Mouse (Mus musculus) ES-E14 (cell line): ENCODE results near the gene Esrrg. TPM values are rescaled to one million over a fixed set of nuclear protein-coding genes. Genes with fewer than 3 reads are reported as not detected.

Source experiments
- DNase-seq: peaks from one replicate; pipeline ENCODE4 v3.0.0-alpha.2; 2013; ENCODE audit warnings: low read depth, low spot score
- H3K27ac ChIP-seq: 2 replicates; pipeline ENCODE4 v1.5.1; 2012; ENCODE audit warnings: low read depth, mild to moderate bottlenecking, low read length, moderate library complexity, mixed read lengths; ENCODE audit not compliant: poor library complexity, insufficient read depth, severe bottlenecking
- H3K36me3 ChIP-seq: 2 replicates; pipeline ENCODE4 v1.6.1; 2012; ENCODE audit warnings: mild to moderate bottlenecking, low read length, moderate library complexity, mixed read lengths; ENCODE audit not compliant: control insufficient read depth, poor library complexity, insufficient read depth, severe bottlenecking
- H3K4me1 ChIP-seq, 2 experiments: fragments of 150-350 bp in 1 of 2; sonication (generic) in 1 of 2; 2 replicates each; pipeline ENCODE4 v1.6.1; 2012; ENCODE audit warnings: low read length in 2 of 2, mild to moderate bottlenecking in 1 of 2, mixed read lengths in 1 of 2; ENCODE audit not compliant: control insufficient read depth in 2 of 2, insufficient read depth in 2 of 2, poor library complexity in 1 of 2
- H3K4me3 ChIP-seq, 2 experiments: fragments of 150-350 bp in 1 of 2; sonication (generic) in 1 of 2; 2 replicates each; pipeline ENCODE4 v1.5.1; 2012; ENCODE audit warnings: low read length in 2 of 2, low read depth in 1 of 2, mild to moderate bottlenecking in 1 of 2, mixed read lengths in 1 of 2; ENCODE audit not compliant: insufficient read depth in 1 of 2, poor library complexity in 1 of 2, severe bottlenecking in 1 of 2
- H3K9ac ChIP-seq: 2 replicates; pipeline ENCODE4 v1.6.1; 2012; ENCODE audit warnings: low read depth, mild to moderate bottlenecking, low read length, mixed read lengths; ENCODE audit not compliant: poor library complexity, insufficient read depth, severe bottlenecking
- H3K9me3 ChIP-seq: fragments of 150-350 bp; sonication (generic); 2 replicates; pipeline ENCODE4 v1.6.1; 2012; ENCODE audit warnings: low read depth, mild to moderate bottlenecking, low read length; ENCODE audit not compliant: control insufficient read depth, insufficient read depth
- CHD2 ChIP-seq: IDR thresholded peaks from 2 replicates; pipeline ENCODE4 v1.6.1; 2014; ENCODE audit warnings: mild to moderate bottlenecking, low read depth, low read length, inconsistent platforms
- HCFC1 ChIP-seq: IDR thresholded peaks from 2 replicates; pipeline ENCODE4 v1.6.1; 2012; ENCODE audit warnings: low read length, inconsistent platforms, borderline replicate concordance; ENCODE audit not compliant: insufficient read depth
- MAFK ChIP-seq: IDR thresholded peaks from 2 replicates; pipeline ENCODE4 v1.6.1; 2014; ENCODE audit warnings: mild to moderate bottlenecking, low read depth, low read length, inconsistent platforms; ENCODE audit not compliant: insufficient read depth
- ZC3H11A ChIP-seq: IDR thresholded peaks from 2 replicates; pipeline ENCODE4 v1.6.1; 2012; ENCODE audit warnings: low read depth, mild to moderate bottlenecking, inconsistent platforms, low read length, borderline replicate concordance
- ZNF384 ChIP-seq: IDR thresholded peaks from 2 replicates; pipeline ENCODE4 v1.6.1; 2012; ENCODE audit warnings: low read depth, low read length, inconsistent platforms
- in situ Hi-C, 2 experiments: fragments of 600-800 bp; cut with MboI; formaldehyde crosslinking; loops; one replicate each; pipeline ENCODE4 v1.15.1; 2025; ENCODE audit warnings: low sequenced_read_pairs in 2 of 2, inconsistent platforms in 1 of 2; ENCODE audit not compliant: unreplicated experiment in 2 of 2
- total RNA-seq: library from RNA; depleted of rRNA; stranded (reverse); fragments of 300-350 nt; gene quantifications from 2 replicates; pipeline ENCODE4 v1.2.3, GENCODE M21; 2012

The Esrrg gene
- total RNA-seq, 1 experiment, result 0.09 TPM

- no peaks in the 10 kb centered on the region for H3K4me1 ChIP-seq
- H3K9ac ChIP-seq, result no peak overlapping the region
- no peak overlapping the region for H3K27ac ChIP-seq
- TF ChIP-seq ZC3H11A (no peak), HCFC1 (no peak), MAFK (no peak)
- no peaks in the 10 kb centered on the region for H3K36me3 ChIP-seq
- in situ Hi-C loops, result no loop called here
- no peak for DNase-seq
- H3K9me3 ChIP-seq, result no peaks in the 10 kb centered on the region
- no peak overlapping the region for H3K4me3 ChIP-seq
Measured at GRCm38 (mm10) chr1:187887270-187887669, 278.7 kb downstream of the Esrrg start.

- TF ChIP-seq HCFC1 (no peak), ZNF384 (no peak), MAFK (no peak), ZC3H11A (no peak), CHD2 (no peak)
- DNase-seq, result no peak
- H3K4me3 ChIP-seq, result no peak overlapping the region
- H3K9me3 ChIP-seq, result no peaks in the 10 kb centered on the region
- no peaks in the 10 kb centered on the region for H3K36me3 ChIP-seq
- H3K27ac ChIP-seq, result no peak overlapping the region
- no peak overlapping the region for H3K9ac ChIP-seq
- in situ Hi-C loops, result no loop called here
- H3K4me1 ChIP-seq, result no peaks in the 10 kb centered on the region
Measured at GRCm38 (mm10) chr1:187888142-187888541, 279.6 kb downstream of the Esrrg start.

GRCm38 (mm10) chr1:187889096-187889495 lies 280.5 kb downstream of the Esrrg start:
- Histone ChIP-seq H3K36me3 (no peaks in the 10 kb centered on the region), H3K9ac (no peak overlapping the region), H3K9me3 (no peaks in the 10 kb centered on the region), H3K4me1 (no peaks in the 10 kb centered on the region), H3K27ac (no peak overlapping the region), H3K4me3 (no peak overlapping the region)
- in situ Hi-C loops, result no loop called here
- no peak for DNase-seq
- no peak for TF ChIP-seq ZC3H11A
- no peak for TF ChIP-seq ZNF384
- TF ChIP-seq MAFK, result no peak
- no peak for TF ChIP-seq CHD2

GRCm38 (mm10) chr1:187891262-187891661 lies 282.7 kb downstream of the Esrrg start:
- in situ Hi-C loops, result no loop called here
- DNase-seq, result no peak
- TF ChIP-seq CHD2, result no peak
- no peak for TF ChIP-seq ZC3H11A
- H3K36me3 ChIP-seq, result no peaks in the 10 kb centered on the region
- H3K9me3 ChIP-seq, result no peaks in the 10 kb centered on the region
- H3K4me3 ChIP-seq, result no peak overlapping the region
- H3K4me1 ChIP-seq, result no peaks in the 10 kb centered on the region
- H3K9ac ChIP-seq, result no peak overlapping the region
- no peak overlapping the region for H3K27ac ChIP-seq

- no peak for TF ChIP-seq HCFC1
- TF ChIP-seq MAFK, result no peak
- TF ChIP-seq ZC3H11A, result no peak
- TF ChIP-seq ZNF384, result no peak
- no peak for TF ChIP-seq CHD2
- Histone ChIP-seq H3K4me1 (no peaks in the 10 kb centered on the region), H3K4me3 (no peak overlapping the region), H3K9me3 (no peaks in the 10 kb centered on the region), H3K9ac (no peak overlapping the region), H3K36me3 (no peaks in the 10 kb centered on the region), H3K27ac (no peak overlapping the region)
- in situ Hi-C loops, result no loop called here
- no peak for DNase-seq
Measured at GRCm38 (mm10) chr1:187895459-187895858, 286.9 kb downstream of the Esrrg start.
